Mouse (Mus musculus): ENCODE data around the gene Btla. TPM values are rescaled to one million over a fixed set of nuclear protein-coding genes. Genes with fewer than 3 reads are reported as not detected.

The Btla gene
- polyA plus RNA-seq (2014; fragmentation: Illumina TruSeq; extraction: RNeasy Lipid Tissue Mini Kit (QIAGEN cat#74804); ENCODE audit: low replicate concordance), result 11.1 TPM

GRCm38 (mm10) chr16:45223648-45224388 lies at the start of gene Btla:
Gene Btla (plus strand): TSS chr16:45224315.

Other genes starting within 250 kb of the Btla start
- 4.7 TPM for gene Ccdc80, start 130.9 kb upstream of the Btla start, polyA plus RNA-seq (2014; fragmentation: Illumina TruSeq; extraction: RNeasy Lipid Tissue Mini Kit (QIAGEN cat#74804); ENCODE audit: low replicate concordance)
- gene Slc35a5, start 65.6 kb upstream of the Btla start, polyA plus RNA-seq (2014; fragmentation: Illumina TruSeq; extraction: RNeasy Lipid Tissue Mini Kit (QIAGEN cat#74804); ENCODE audit: low replicate concordance), result 79.5 TPM
- 153 TPM for gene Atg3, start 65.5 kb upstream of the Btla start, polyA plus RNA-seq (2014; fragmentation: Illumina TruSeq; extraction: RNeasy Lipid Tissue Mini Kit (QIAGEN cat#74804); ENCODE audit: low replicate concordance)
- gene Cd200, start 184.7 kb downstream of the Btla start, polyA plus RNA-seq (2014; fragmentation: Illumina TruSeq; extraction: RNeasy Lipid Tissue Mini Kit (QIAGEN cat#74804); ENCODE audit: low replicate concordance), result 47.1 TPM